Comparison of ENCODE assay signal across 16 mouse cellular contexts in the genomic region with DNA sequence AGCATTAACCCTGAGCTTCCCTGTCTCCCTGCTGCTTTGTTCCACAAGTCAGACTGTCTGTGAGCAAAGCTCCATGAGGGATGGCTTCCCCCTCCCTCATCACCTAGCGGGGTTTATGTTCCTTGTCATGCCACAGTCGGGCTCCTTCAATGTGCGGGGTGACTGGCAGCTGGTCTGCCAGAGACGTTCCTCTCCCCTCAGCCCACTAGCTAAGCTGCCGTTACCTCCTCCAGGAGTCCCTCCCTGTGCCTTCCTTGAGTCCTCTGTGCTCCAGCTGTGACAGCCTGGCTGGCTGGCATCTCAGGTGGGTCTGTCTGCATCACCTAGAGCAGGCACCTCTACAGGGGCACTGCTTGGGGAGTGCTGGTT. TPM values are rescaled to one million over a fixed set of nuclear protein-coding genes. Genes with fewer than 3 reads are reported as not detected.
A peak's percentile ranks its signal among the peaks of the same experiment; 100 is the strongest.
DNase-seq lines count a peak whose midpoint lies in the region; ATAC-seq and TF ChIP-seq lines count a peak whose summit lies in the region.
"Had no signal": no experiment of that assay in that cellular context is flagged by ENCODE, and none has a peak within 500 bp of the region (broad histone marks: within the 10 kb centered on the region; RNA-seq: fewer than 3 reads in every experiment).

No protein-coding gene starts in this region.

- no peaks in the 10 kb centered on the region for H3K79me2 ChIP-seq in heart, adult 2 months (replicated peaks; ENCODE audit: control insufficient read depth, insufficient read depth, low read length)

- H3K4me3 ChIP-seq in heart, adult 2 months = no peak overlapping the region
- no peak overlapping the region for H3K4me3 ChIP-seq in heart, embryonic 12.5 days
- no peak overlapping the region for H3K4me3 ChIP-seq in lung, postnatal 0 days (ENCODE audit: low read depth, low read length)
- no peak overlapping the region for H3K4me3 ChIP-seq in hindbrain, embryonic 14.5 days (replicated peaks; ENCODE audit: low read length)
- H3K4me3 ChIP-seq in neural tube, embryonic 13.5 days = no peak overlapping the region
- H3K4me3 ChIP-seq: limb, embryonic 15.5 days had no signal

- H3K9me3 ChIP-seq in heart, embryonic 12.5 days (replicated peaks) = no peaks in the 10 kb centered on the region
- no peaks in the 10 kb centered on the region for H3K9me3 ChIP-seq in lung, postnatal 0 days (ENCODE audit: low read length)
- no peaks in the 10 kb centered on the region for H3K9me3 ChIP-seq in hindbrain, embryonic 14.5 days (ENCODE audit: control insufficient read depth, low read length)
- H3K9me3 ChIP-seq in neural tube, embryonic 13.5 days = no peaks in the 10 kb centered on the region
- H3K9me3 ChIP-seq: limb, embryonic 15.5 days had no signal

- H3K27ac ChIP-seq in heart, adult 2 months = peak overlapping the region; percentile 29
- H3K27ac ChIP-seq in heart, embryonic 12.5 days (ENCODE audit: poor library complexity, severe bottlenecking) = no peak overlapping the region
- 0 out of 2 replicates have a peak overlapping the region, but pooled peaks have one; percentile 40 for H3K27ac ChIP-seq in lung, postnatal 0 days (ENCODE audit: low read length)
- H3K27ac ChIP-seq in hindbrain, embryonic 14.5 days = peak overlapping the region; percentile 9; the same call in 1 of the 2 replicates
- peak overlapping the region; percentile 67 for H3K27ac ChIP-seq in neural tube, embryonic 13.5 days (replicated peaks)
- H3K27ac ChIP-seq: limb, embryonic 15.5 days had no signal

- H3K4me1 ChIP-seq in heart, adult 2 months (ENCODE audit: control insufficient read depth, insufficient read depth, low read length) = peaks cover 18% of the 10 kb centered on the region
- peaks cover 39% of the 10 kb centered on the region for H3K4me1 ChIP-seq in heart, embryonic 12.5 days (replicated peaks)
- peaks cover 6% of the 10 kb centered on the region for H3K4me1 ChIP-seq in lung, postnatal 0 days (ENCODE audit: insufficient read depth, low read depth, low read length)
- H3K4me1 ChIP-seq in hindbrain, embryonic 14.5 days (replicated peaks; ENCODE audit: control insufficient read depth, insufficient read depth, low read length) = peaks cover 13% of the 10 kb centered on the region; the same call in 1 of the 2 replicates
- peaks cover 24% of the 10 kb centered on the region for H3K4me1 ChIP-seq in neural tube, embryonic 13.5 days (replicated peaks)

- intact Hi-C loops in heart, adult 2 months (cut with DNase I) = no loop called here

- 0 out of 2 replicates have a peak overlapping the region, but pooled peaks have one; percentile 24 for H3K9ac ChIP-seq in heart, adult 2 months (ENCODE audit: low read depth, low read length)
- H3K9ac ChIP-seq in heart, embryonic 12.5 days = no peak overlapping the region
- H3K9ac ChIP-seq in lung, postnatal 0 days (replicated peaks; ENCODE audit: low read depth) = no peak overlapping the region
- no peak overlapping the region for H3K9ac ChIP-seq in hindbrain, embryonic 14.5 days
- H3K9ac ChIP-seq in neural tube, embryonic 13.5 days = peak overlapping the region; percentile 53
- H3K9ac ChIP-seq: limb, embryonic 15.5 days had no signal

- TF ChIP-seq EP300 in heart, adult 2 months (IDR thresholded peaks at IDR 0.05; ENCODE audit: insufficient read depth, low read depth, low read length) = no peak
- TF ChIP-seq EP300 in lung, postnatal 0 days (IDR thresholded peaks at IDR 0.05) = no peak

- 78% methylated on average over 5 of the region's 5 CpGs for WGBS in heart, adult 2 months
- 63% methylated on average over 5 of the region's 5 CpGs for WGBS in heart, embryonic 12.5 days
- 50% methylated on average over 5 of the region's 5 CpGs for WGBS in lung, postnatal 0 days
- WGBS in hindbrain, embryonic 14.5 days = 41% methylated on average over 5 of the region's 5 CpGs
- 41% methylated on average over 5 of the region's 5 CpGs for WGBS in neural tube, embryonic 13.5 days

- no peak for TF ChIP-seq POLR2A in heart, adult 2 months (IDR thresholded peaks at IDR 0.05; ENCODE audit: insufficient read depth, low read depth, low read length)

- no peak for TF ChIP-seq CTCF in heart, adult 2 months (IDR thresholded peaks at IDR 0.05)
- TF ChIP-seq CTCF in lung, postnatal 0 days (IDR thresholded peaks at IDR 0.05) = no peak

- no peak overlapping the region for H3K4me2 ChIP-seq in heart, embryonic 12.5 days
- H3K4me2 ChIP-seq in lung, postnatal 0 days (replicated peaks; ENCODE audit: low read depth, low read length) = no peak overlapping the region
- H3K4me2 ChIP-seq in hindbrain, embryonic 14.5 days (replicated peaks) = no peak overlapping the region
- peak overlapping the region; percentile 14; the same call in 1 of the 2 replicates for H3K4me2 ChIP-seq in neural tube, embryonic 13.5 days
- H3K4me2 ChIP-seq: limb, embryonic 15.5 days had no signal

- H3K27me3 ChIP-seq in heart, adult 2 months (ENCODE audit: control insufficient read depth, insufficient read depth, low read length) = no peaks in the 10 kb centered on the region
- no peaks in the 10 kb centered on the region for H3K27me3 ChIP-seq in heart, embryonic 12.5 days (replicated peaks)
- no peaks in the 10 kb centered on the region for H3K27me3 ChIP-seq in lung, postnatal 0 days (replicated peaks; ENCODE audit: insufficient read depth, low read length)
- no peaks in the 10 kb centered on the region for H3K27me3 ChIP-seq in hindbrain, embryonic 14.5 days (ENCODE audit: control insufficient read depth, insufficient read depth, low read length)
- H3K27me3 ChIP-seq in neural tube, embryonic 13.5 days = no peaks in the 10 kb centered on the region
- H3K27me3 ChIP-seq: limb, embryonic 15.5 days had no signal

- peak in 1 of 2 experiments; percentile 28 for DNase-seq in heart, adult 2 months
- no peak for DNase-seq in lung, postnatal 0 days (ENCODE audit: low spot score)
- DNase-seq in lung, postnatal 4 days = no peak
- no peak for DNase-seq in hindbrain, embryonic 14.5 days (ENCODE audit: low spot score)
- DNase-seq in cerebellum, adult 9-11 months = no peak
- no peak for DNase-seq in cerebellum, adult 8-10 months
- DNase-seq: cerebellum, adult 2 months; thymus, adult 2 months had no signal

- ATAC-seq in heart, embryonic 12.5 days (ENCODE audit: insufficient number of reproducible peaks, low FRiP score) = no peak
- no peak for ATAC-seq in lung, postnatal 0 days
- 0 out of 2 replicates have a peak, but pooled peaks have one; percentile 3 for ATAC-seq in hindbrain, embryonic 14.5 days (ENCODE audit: low FRiP score)
- ATAC-seq in neural tube, embryonic 13.5 days (ENCODE audit: low read depth) = 0 out of 2 replicates have a peak, but pooled peaks have one; percentile 13
- ATAC-seq: activated CD4-positive, CD25-positive, alpha-beta regulatory T cell, adult 4 months had no signal

- H3K36me3 ChIP-seq in heart, adult 2 months (ENCODE audit: control insufficient read depth, insufficient read depth, low read length) = peaks cover 6% of the 10 kb centered on the region
- peaks cover 38% of the 10 kb centered on the region for H3K36me3 ChIP-seq in heart, embryonic 12.5 days
- H3K36me3 ChIP-seq in lung, postnatal 0 days (ENCODE audit: insufficient read depth, low read length) = 0 out of 2 replicates have a peak, but pooled peaks cover 5% of the 10 kb centered on the region
- peaks cover 18% of the 10 kb centered on the region; the same call in 1 of the 2 replicates for H3K36me3 ChIP-seq in hindbrain, embryonic 14.5 days (replicated peaks; ENCODE audit: control insufficient read depth, insufficient read depth)
- H3K36me3 ChIP-seq in neural tube, embryonic 13.5 days = peaks cover 34% of the 10 kb centered on the region

RNA-seq across cellular contexts. Expression of gene Hs1bp3, which starts 18.9 kb away (rescaled TPM):
- total RNA-seq in heart, adult 2 months (2021) = 10 to 100 TPM; 12.7 to 13.8 TPM
- polyA plus RNA-seq in heart, adult 2 months (2012; rRNA removed) = 17.3 and 20.5 TPM in 2 replicates
- 16.5 and 18.3 TPM in 2 replicates for polyA plus RNA-seq in heart, embryonic 12.5 days (2016; fragmentation: Nextera tagmentation; extraction: Ambion mirVana)
- polyA plus RNA-seq in lung, postnatal 0 days (2015; fragmentation: Nextera tagmentation; extraction: Ambion mirVana) = 8.6 and 8.7 TPM in 2 replicates
- 5.9 and 6.2 TPM in 2 replicates for polyA plus RNA-seq in hindbrain, embryonic 14.5 days (2014; fragmentation: Nextera tagmentation; extraction: Ambion mirVana)
- polyA plus RNA-seq in neural tube, embryonic 13.5 days (2015; fragmentation: Nextera tagmentation; extraction: Ambion mirVana) = 10.6 and 11.3 TPM in 2 replicates

RNA-seq across cellular contexts. Expression of gene Gdf7, which starts 30.4 kb away (rescaled TPM):
- total RNA-seq in heart, adult 2 months (2021) = under 1 TPM; 0.41 to 0.84 TPM
- polyA plus RNA-seq in heart, adult 2 months (2012; rRNA removed) = 0.82 and 0.96 TPM in 2 replicates
- 0.24 and 0.27 TPM in 2 replicates for polyA plus RNA-seq in heart, embryonic 12.5 days (2016; fragmentation: Nextera tagmentation; extraction: Ambion mirVana)
- polyA plus RNA-seq in lung, postnatal 0 days (2015; fragmentation: Nextera tagmentation; extraction: Ambion mirVana) = not detected in 2 replicates
- polyA plus RNA-seq in hindbrain, embryonic 14.5 days (2014; fragmentation: Nextera tagmentation; extraction: Ambion mirVana) = 0.14 and 0.67 TPM in 2 replicates
- 0.43 and 0.49 TPM in 2 replicates for polyA plus RNA-seq in neural tube, embryonic 13.5 days (2015; fragmentation: Nextera tagmentation; extraction: Ambion mirVana)
- total RNA-seq: MEL; monocyte, adult 5-6 weeks had no signal
- polyA plus RNA-seq: activated CD4-positive, CD25-positive, alpha-beta regulatory T cell, adult 4 months; lung, embryonic 16.5 days; spleen, adult 2 months had no signal

Comparison
In these comparisons a context has a peak if more than half of its experiments do, and no peak if none do; other contexts are left out.
1. H3K9ac ChIP-seq: peak in heart, adult 2 months (single experiment) and neural tube, embryonic 13.5 days (single experiment); none in heart, embryonic 12.5 days (single experiment), lung, postnatal 0 days (single experiment) and hindbrain, embryonic 14.5 days (single experiment).
2. ATAC-seq: peak in hindbrain, embryonic 14.5 days (single experiment) and neural tube, embryonic 13.5 days (single experiment); none in heart, embryonic 12.5 days (single experiment) and lung, postnatal 0 days (single experiment).